Mouse (Mus musculus): ENCODE data around the gene Yif1b.

DNA sequence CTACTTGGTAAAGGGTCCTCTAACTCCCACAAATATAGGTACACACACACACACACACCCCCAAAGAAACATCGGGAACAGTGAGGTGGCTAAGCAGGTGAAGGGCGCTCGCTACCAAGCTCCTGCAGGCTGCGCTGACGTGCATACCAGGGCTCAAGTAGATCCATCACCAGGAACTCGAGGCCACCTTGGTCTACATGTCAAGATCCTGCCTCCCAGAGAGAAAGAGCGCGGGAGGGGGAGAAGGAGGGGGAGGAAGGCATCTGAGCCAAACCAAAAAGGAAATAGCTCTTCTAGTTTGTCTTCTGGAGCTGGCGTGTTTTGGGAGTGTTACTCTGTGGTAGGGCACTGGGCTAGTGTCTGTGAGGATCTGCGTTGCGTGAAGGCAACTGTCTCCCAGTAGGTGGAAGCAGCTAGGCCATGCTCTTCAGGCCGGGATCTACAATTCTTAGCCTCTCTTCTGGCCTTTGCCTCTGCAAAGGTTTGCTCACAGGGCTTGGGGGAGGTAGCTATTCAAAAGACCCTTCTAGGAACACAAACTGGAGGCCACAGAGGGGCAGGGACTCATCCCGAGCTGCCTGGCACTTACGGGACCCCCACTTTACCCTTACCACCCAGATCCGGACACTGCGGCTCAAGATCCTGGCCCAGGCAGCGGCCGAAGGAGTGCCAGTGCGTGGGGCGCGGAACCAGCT lies 8.6 kb downstream of the Yif1b start:
- no peak for TF ChIP-seq EP300 (IDR thresholded peaks at IDR 0.05; ENCODE audit: low read depth in 1 of 2, low read length in 2 of 2)
- TF ChIP-seq HCFC1 (IDR thresholded peaks at IDR 0.05; ENCODE audit: low read depth, low read length) = no peak
- TF ChIP-seq CTCF (IDR thresholded peaks at IDR 0.05 in 2 of 3, conservative IDR thresholded peaks at IDR 0.05 in 1 of 3; ENCODE audit: control insufficient read depth in 1 of 3, insufficient read depth in 1 of 3, low read depth in 2 of 3, low read length in 3 of 3, poor library complexity in 1 of 3, severe bottlenecking in 1 of 3) = no peak
- no peak for TF ChIP-seq POLR2AphosphoS2 (IDR thresholded peaks at IDR 0.05; ENCODE audit: low read length)
- TF ChIP-seq E2F4 (IDR thresholded peaks at IDR 0.05; ENCODE audit: borderline replicate concordance, low read depth, low read length) = no peak
- no peak for TF ChIP-seq KAT2A (conservative IDR thresholded peaks at IDR 0.05; ENCODE audit: low read depth, low read length)
- TF ChIP-seq GATA1 (IDR thresholded peaks at IDR 0.05; ENCODE audit: low read depth, low read length) = no peak
- no peak for TF ChIP-seq RCOR1 (IDR thresholded peaks at IDR 0.05; ENCODE audit: low read depth, low read length)
- no peak; a peak in 1 of 4 replicates for TF ChIP-seq POLR2A (IDR thresholded peaks at IDR 0.05; ENCODE audit: control insufficient read depth in 1 of 2, insufficient read depth in 1 of 2, low read depth in 1 of 2, low read length in 2 of 2, poor library complexity in 1 of 2)
- TF ChIP-seq CHD1 (IDR thresholded peaks at IDR 0.05; ENCODE audit: low read depth, low read length) = no peak
- no peak for TF ChIP-seq POLR2AphosphoS5 (IDR thresholded peaks at IDR 0.05; ENCODE audit: borderline replicate concordance, low read depth, low read length)
- no peak for TF ChIP-seq ZC3H11A (IDR thresholded peaks at IDR 0.05; ENCODE audit: low read depth, low read length)
